Mouse (Mus musculus): ENCODE measurements at regions not wholly inside any gene's neighbourhood (a gene's known extent, or its start where the extent isn't known, plus 50 kb on each side); places are given as distances from the start of the nearest gene placed in this dataset.
A peak's percentile ranks its signal among the peaks of the same experiment; 100 is the strongest.

DNA sequence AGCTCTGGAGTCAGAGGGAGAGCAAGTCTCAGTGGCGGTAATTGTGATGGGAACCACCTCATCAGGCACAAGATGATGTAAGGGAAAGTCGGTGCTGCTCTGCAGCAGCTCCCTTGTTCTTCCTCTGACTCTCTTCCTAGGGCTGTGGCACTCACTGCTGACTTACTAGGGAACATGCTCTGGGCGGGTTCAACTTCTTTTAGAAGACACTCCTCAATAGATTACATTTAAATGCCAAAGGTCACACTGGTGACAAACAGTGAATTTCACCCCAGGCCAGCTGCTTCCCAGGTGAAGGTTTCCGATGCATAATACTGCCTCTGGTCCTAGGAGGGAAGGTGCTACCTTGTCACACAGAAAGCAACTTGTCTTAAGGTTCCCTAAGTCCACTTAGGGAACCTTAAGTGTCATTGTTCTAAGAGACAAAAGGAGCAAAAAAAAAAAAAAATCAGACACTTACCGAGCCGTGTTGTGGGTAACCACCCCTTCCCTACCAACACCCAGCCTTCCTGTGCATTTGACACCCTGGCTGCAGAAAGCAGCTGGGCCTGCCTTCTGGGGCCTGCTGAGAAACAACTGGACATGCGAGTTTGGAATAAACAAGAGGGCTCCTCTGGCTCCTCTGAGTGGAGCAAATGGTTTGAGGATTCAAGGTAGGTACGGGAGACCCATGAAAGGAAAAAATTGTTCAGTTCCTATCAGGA lies 135.0 kb downstream of the Pja1 start:
- Histone ChIP-seq H3K4me2 (replicated peaks; ENCODE audit: low read depth, low read length) (no peak overlapping the region), H3K36me3 (ENCODE audit: control insufficient read depth, insufficient read depth, low read length) (no peaks in the 10 kb centered on the region), H3K4me3 (ENCODE audit: low read length) (no peak overlapping the region), H3K27ac (ENCODE audit: low read depth, low read length) (peak overlapping the region; percentile 11; the same call in 1 of the 2 replicates), H3K9me3 (ENCODE audit: control insufficient read depth, low read length) (no peaks in the 10 kb centered on the region), H3K4me1 (ENCODE audit: control insufficient read depth, insufficient read depth, low read length) (peaks cover 10% of the 10 kb centered on the region; the same call in 1 of the 2 replicates), H3K27me3 (ENCODE audit: control insufficient read depth, insufficient read depth, low read length) (peaks cover 3% of the 10 kb centered on the region; the same call in 1 of the 2 replicates), H3K9ac (ENCODE audit: low read depth, low read length) (no peak overlapping the region)
- ATAC-seq (ENCODE audit: low FRiP score, low TSS enrichment) = no peak
- WGBS = 39% methylated on average over 8 of the region's 8 CpGs

DNA sequence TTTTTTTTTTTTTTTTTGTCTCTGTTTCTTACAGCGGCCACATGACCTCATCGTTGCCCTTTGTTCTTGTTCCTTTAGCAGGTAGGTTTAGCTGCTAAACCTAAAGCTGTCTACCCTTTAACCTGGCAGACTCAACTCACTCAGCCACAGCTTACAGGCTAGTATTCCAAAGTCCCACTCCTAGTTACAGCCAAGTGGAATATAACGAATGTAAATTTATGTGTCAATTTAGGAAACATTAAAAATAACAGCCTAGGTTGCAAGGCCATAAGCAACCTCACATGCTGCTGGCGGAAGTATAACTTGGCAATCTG lies 138.7 kb downstream of the Pja1 start:
- Histone ChIP-seq H3K27me3 (ENCODE audit: control insufficient read depth, insufficient read depth, low read length) (peaks cover 3% of the 10 kb centered on the region; the same call in 1 of the 2 replicates), H3K9ac (ENCODE audit: low read depth, low read length) (no peak overlapping the region)
- no peak for ATAC-seq (ENCODE audit: low FRiP score, low TSS enrichment)

DNA sequence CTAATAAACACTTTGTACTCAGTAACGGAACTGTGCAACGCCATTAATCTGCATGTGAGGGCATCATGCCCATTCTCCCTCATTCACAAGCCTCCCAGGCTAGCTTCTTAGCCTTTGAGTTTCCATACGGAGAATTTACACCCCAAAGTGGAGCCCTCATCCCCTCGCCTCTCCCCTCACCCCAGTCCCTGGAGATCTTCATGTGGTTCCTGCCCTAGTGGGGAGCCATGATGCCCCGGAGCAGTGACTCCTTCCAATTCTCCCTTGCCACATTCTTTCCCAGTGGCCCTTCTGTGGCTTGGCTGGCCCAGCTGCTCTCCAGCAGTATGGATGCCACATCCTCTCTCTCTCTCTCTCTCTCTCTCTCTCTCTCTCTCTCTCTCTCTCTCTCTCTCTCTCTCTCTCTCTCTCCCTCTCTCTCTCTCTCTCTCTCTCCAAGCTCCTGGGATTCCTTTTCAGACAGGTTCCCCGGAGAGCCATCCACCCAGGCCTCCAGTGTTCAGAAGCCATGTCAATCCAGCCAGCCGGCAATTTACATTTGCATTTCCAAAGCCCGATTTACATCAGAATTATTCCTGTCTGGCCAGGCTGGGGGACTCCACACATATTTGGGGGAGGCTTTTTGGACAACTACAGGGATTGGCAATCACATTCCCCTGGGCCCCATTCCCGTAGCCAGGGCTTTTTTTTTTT lies 139.2 kb downstream of the Pja1 start:
- no peak overlapping the region for H3K4me3 ChIP-seq (ENCODE audit: low read length)
- H3K4me1 ChIP-seq (ENCODE audit: control insufficient read depth, insufficient read depth, low read length) = 0 out of 2 replicates have a peak, but pooled peaks cover 6% of the 10 kb centered on the region
- no peak for ATAC-seq (ENCODE audit: low FRiP score, low TSS enrichment)
- peaks cover 3% of the 10 kb centered on the region; the same call in 1 of the 2 replicates for H3K27me3 ChIP-seq (ENCODE audit: control insufficient read depth, insufficient read depth, low read length)
- no peak overlapping the region for H3K9ac ChIP-seq (ENCODE audit: low read depth, low read length)
- H3K27ac ChIP-seq (ENCODE audit: low read depth, low read length) = no peak overlapping the region
- no peaks in the 10 kb centered on the region for H3K9me3 ChIP-seq (ENCODE audit: control insufficient read depth, low read length)
- WGBS = 60% methylated on average over 9 of the region's 9 CpGs
- H3K4me2 ChIP-seq (replicated peaks; ENCODE audit: low read depth, low read length) = no peak overlapping the region
- H3K36me3 ChIP-seq (ENCODE audit: control insufficient read depth, insufficient read depth, low read length) = no peaks in the 10 kb centered on the region

More for the DNA sequence above, 138.7 kb downstream of the Pja1 start:
- Histone ChIP-seq H3K4me3 (ENCODE audit: low read length) (no peak overlapping the region), H3K27ac (ENCODE audit: low read depth, low read length) (no peak overlapping the region), H3K9me3 (ENCODE audit: control insufficient read depth, low read length) (no peaks in the 10 kb centered on the region), H3K36me3 (ENCODE audit: control insufficient read depth, insufficient read depth, low read length) (no peaks in the 10 kb centered on the region), H3K4me2 (replicated peaks; ENCODE audit: low read depth, low read length) (no peak overlapping the region), H3K4me1 (ENCODE audit: control insufficient read depth, insufficient read depth, low read length) (0 out of 2 replicates have a peak, but pooled peaks cover 7% of the 10 kb centered on the region)
- WGBS = 65% methylated on average over 4 of the region's 4 CpGs

DNA sequence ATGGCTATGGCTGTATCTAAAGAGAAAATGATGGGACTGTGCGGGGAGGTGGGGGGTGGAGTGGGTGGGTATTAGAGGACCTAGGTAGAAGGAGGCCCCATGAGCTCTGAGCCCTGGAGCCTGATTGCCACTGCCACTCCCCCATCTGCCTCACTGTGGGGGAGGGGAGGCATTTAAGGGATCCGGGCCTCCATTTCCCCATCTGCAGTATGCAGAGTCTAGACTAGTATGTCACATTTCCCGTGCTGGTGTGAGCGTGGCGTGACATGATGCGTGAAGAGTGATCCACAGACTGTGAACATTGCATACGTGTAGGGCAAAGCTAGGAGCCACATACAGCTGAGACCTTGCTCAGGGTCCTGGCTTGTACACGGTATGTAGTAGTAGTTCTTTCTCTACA lies 140.7 kb downstream of the Pja1 start:
- H3K9me3 ChIP-seq (ENCODE audit: control insufficient read depth, low read length) = no peaks in the 10 kb centered on the region
- H3K4me2 ChIP-seq (replicated peaks; ENCODE audit: low read depth, low read length) = no peak overlapping the region
- H3K4me1 ChIP-seq (ENCODE audit: control insufficient read depth, insufficient read depth, low read length) = peaks cover 11% of the 10 kb centered on the region; the same call in 1 of the 2 replicates
- H3K36me3 ChIP-seq (ENCODE audit: control insufficient read depth, insufficient read depth, low read length) = no peaks in the 10 kb centered on the region
- H3K9ac ChIP-seq (ENCODE audit: low read depth, low read length) = no peak overlapping the region
- ATAC-seq (ENCODE audit: low FRiP score, low TSS enrichment) = no peak
- no peak overlapping the region for H3K4me3 ChIP-seq (ENCODE audit: low read length)
- H3K27ac ChIP-seq (ENCODE audit: low read depth, low read length) = no peak overlapping the region
- H3K27me3 ChIP-seq (ENCODE audit: control insufficient read depth, insufficient read depth, low read length) = peaks cover 3% of the 10 kb centered on the region; the same call in 1 of the 2 replicates
- 78% methylated on average over 8 of the region's 8 CpGs for WGBS

DNA sequence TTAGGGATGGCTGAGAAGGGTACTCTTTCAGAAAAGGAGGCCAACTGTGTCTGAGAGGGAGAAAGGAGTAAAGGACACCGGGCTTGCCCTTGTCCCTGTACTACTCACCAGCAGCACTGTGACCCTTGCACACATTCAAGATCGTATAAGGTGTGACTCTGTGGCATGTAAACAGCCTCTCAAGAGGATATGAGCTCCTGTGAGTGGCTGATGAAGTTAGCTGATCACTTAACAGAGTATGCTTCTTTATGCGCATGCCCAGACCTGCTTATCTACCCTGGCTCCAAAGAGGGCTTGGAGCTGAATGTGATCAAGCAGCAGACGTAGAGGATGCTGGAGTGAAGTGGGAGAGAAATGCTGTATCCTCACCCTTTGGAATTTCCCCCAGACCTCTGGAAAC lies 142.5 kb downstream of the Pja1 start:
- Histone ChIP-seq H3K27me3 (ENCODE audit: control insufficient read depth, insufficient read depth, low read length) (peaks cover under 1% of the 10 kb centered on the region; the same call in 1 of the 2 replicates), H3K9ac (ENCODE audit: low read depth, low read length) (no peak overlapping the region), H3K27ac (ENCODE audit: low read depth, low read length) (no peak overlapping the region), H3K4me3 (ENCODE audit: low read length) (no peak overlapping the region), H3K36me3 (ENCODE audit: control insufficient read depth, insufficient read depth, low read length) (no peaks in the 10 kb centered on the region), H3K9me3 (ENCODE audit: control insufficient read depth, low read length) (no peaks in the 10 kb centered on the region), H3K4me1 (ENCODE audit: control insufficient read depth, insufficient read depth, low read length) (peaks cover 14% of the 10 kb centered on the region), H3K4me2 (replicated peaks; ENCODE audit: low read depth, low read length) (no peak overlapping the region)
- WGBS = 64% methylated on average over 4 of the region's 4 CpGs
- no peak for ATAC-seq (ENCODE audit: low FRiP score, low TSS enrichment)

DNA sequence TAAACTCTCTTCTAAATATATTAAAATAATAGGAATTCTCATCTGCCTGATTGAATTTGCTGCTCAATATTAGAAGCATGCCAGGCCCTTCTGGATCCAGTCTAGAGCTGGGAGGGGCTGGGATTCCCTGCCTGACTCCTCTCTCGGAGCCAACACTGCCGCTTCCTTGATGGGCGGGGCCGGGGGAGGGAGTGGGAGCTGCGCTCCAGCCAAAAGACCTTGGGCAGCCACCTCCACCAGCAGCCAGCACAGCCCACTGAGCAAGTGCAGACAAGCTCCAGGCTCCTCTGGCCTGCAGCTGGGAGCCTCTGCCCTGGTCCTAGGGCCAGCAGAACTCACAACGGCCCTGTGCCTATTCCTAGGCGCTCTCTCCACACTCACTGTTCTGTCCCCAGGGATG lies 144.9 kb downstream of the Pja1 start:
- Histone ChIP-seq H3K27me3 (ENCODE audit: control insufficient read depth, insufficient read depth, low read length) (no peaks in the 10 kb centered on the region; the same call in 1 of the 2 replicates), H3K36me3 (ENCODE audit: control insufficient read depth, insufficient read depth, low read length) (no peaks in the 10 kb centered on the region), H3K4me1 (ENCODE audit: control insufficient read depth, insufficient read depth, low read length) (peaks cover 14% of the 10 kb centered on the region), H3K4me3 (ENCODE audit: low read length) (no peak overlapping the region), H3K4me2 (replicated peaks; ENCODE audit: low read depth, low read length) (no peak overlapping the region), H3K9me3 (ENCODE audit: control insufficient read depth, low read length) (no peaks in the 10 kb centered on the region), H3K9ac (ENCODE audit: low read depth, low read length) (0 out of 2 replicates have a peak overlapping the region, but pooled peaks have one; percentile 18), H3K27ac (ENCODE audit: low read depth, low read length) (no peak overlapping the region)
- ATAC-seq (ENCODE audit: low FRiP score, low TSS enrichment) = peak; percentile 75
- WGBS = 33% methylated on average over 7 of the region's 7 CpGs

DNA sequence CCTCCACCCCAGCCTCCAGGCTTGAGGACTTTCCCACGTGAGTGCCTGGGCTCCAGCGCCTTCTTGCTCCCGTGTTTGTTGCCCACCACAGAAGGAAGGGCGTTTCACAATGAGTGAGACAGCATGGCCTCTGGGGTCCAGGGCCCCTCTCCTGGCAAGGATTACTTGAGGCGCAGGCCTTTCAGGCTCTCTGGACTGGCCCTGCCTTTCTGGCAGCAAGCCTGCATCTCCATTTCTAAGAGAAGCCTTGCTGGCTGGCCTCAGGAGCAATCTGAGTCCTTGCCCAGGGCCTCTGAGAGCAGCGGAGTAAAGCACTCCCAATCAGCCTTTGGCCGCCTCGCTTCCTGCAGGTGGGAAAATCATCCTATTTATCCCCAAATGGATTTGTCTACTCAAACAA lies 145.6 kb downstream of the Pja1 start:
- Histone ChIP-seq H3K4me3 (ENCODE audit: low read length) (no peak overlapping the region), H3K27me3 (ENCODE audit: control insufficient read depth, insufficient read depth, low read length) (no peaks in the 10 kb centered on the region; the same call in 1 of the 2 replicates), H3K9me3 (ENCODE audit: control insufficient read depth, low read length) (no peaks in the 10 kb centered on the region), H3K4me2 (replicated peaks; ENCODE audit: low read depth, low read length) (no peak overlapping the region), H3K9ac (ENCODE audit: low read depth, low read length) (no peak overlapping the region), H3K4me1 (ENCODE audit: control insufficient read depth, insufficient read depth, low read length) (peaks cover 14% of the 10 kb centered on the region), H3K27ac (ENCODE audit: low read depth, low read length) (peak overlapping the region; percentile 56; the same call in 1 of the 2 replicates), H3K36me3 (ENCODE audit: control insufficient read depth, insufficient read depth, low read length) (no peaks in the 10 kb centered on the region)
- WGBS = 49% methylated on average over 8 of the region's 8 CpGs
- ATAC-seq (ENCODE audit: low FRiP score, low TSS enrichment) = peak; percentile 49; the same call in 1 of the 2 replicates

DNA sequence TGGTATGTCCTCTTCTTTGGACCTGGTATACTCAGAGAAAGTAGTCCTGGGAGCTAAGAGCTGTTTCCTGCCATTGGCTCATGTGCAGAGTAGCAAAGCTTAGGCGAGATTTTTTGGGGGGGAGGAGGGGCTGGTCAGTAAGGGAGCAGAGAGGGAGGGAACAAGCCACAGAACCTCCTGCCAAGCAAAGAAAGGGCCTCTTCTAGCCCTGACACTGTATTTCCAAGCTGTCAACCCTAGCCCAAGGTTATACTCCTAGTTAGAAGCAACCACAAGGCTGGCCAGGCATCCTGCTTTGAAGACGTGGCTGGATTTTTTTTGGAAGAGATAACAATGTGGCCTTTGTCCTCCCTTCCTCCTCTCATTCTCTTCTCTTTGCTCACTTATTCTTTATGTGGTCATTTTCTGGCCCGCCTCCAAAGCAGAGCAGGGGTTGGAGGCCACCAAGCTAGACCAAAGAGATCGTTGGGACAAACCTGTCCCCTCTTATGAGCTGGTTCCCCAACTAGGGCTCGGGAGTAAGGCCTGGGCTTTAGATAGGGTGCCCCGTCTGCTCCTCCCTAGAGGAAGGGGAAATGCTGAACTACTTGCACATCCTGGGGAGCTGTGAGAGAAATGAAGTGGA lies 146.4 kb downstream of the Pja1 start:
- Histone ChIP-seq H3K9me3 (ENCODE audit: control insufficient read depth, low read length) (no peaks in the 10 kb centered on the region), H3K36me3 (ENCODE audit: control insufficient read depth, insufficient read depth, low read length) (no peaks in the 10 kb centered on the region), H3K4me3 (ENCODE audit: low read length) (no peak overlapping the region), H3K4me2 (replicated peaks; ENCODE audit: low read depth, low read length) (no peak overlapping the region), H3K27me3 (ENCODE audit: control insufficient read depth, insufficient read depth, low read length) (no peaks in the 10 kb centered on the region; the same call in 1 of the 2 replicates), H3K27ac (ENCODE audit: low read depth, low read length) (peak overlapping the region; percentile 56; the same call in 1 of the 2 replicates), H3K4me1 (ENCODE audit: control insufficient read depth, insufficient read depth, low read length) (peaks cover 16% of the 10 kb centered on the region), H3K9ac (ENCODE audit: low read depth, low read length) (no peak overlapping the region)
- ATAC-seq (ENCODE audit: low FRiP score, low TSS enrichment) = no peak
- WGBS = 53% methylated on average over 6 of the region's 6 CpGs
